Mouse (Mus musculus) liver, adult (tissue): ENCODE results near the gene Abcc12.

ENCODE experiments used
- GATA4 ChIP-seq: IDR thresholded peaks from 2 replicates; pipeline ENCODE4 v1.6.1; 2014; ENCODE audit warnings: mild to moderate bottlenecking, low read length; ENCODE audit not compliant: insufficient replicate concordance

The Abcc12 gene

DNA sequence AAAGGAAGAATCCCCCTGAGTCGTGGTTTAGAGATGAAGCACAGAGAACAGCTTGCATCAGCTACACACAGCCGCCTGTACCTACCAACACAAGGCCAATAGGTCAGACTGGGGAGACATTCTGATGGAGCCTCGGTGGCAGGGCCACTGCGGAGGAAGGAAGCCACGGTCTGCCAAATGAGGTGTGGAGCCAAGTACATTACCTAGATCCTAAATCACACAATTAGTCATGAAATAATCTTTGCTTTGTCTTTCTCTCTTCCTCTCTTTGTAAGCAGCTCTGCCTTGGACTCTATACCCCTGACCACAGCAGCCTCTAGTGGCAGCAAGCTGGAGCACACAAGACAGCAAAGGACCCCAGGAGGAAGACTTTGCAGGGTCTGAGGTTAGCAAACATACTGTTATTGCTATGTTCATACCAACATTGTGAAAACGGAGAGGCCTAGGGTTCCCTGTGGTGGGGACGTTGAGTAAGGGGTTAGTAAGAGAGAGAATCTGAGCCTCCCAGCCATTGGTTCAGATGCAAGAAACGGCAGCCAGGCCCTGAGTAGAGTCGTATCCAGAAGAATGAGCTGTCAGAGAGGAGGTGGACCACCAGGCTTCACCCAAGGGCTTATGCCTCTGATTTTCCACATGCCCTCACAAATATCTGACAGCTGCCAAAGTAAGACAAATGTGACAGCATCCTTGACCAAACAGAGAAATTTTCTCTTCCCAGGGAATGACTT is 104.6 kb downstream of the Abcc12 start:
- TF ChIP-seq GATA4: no peak

- TF ChIP-seq GATA4: no peak
Measured at GRCm38 (mm10) chr8:86474461-86474860, 106.0 kb downstream of the Abcc12 start.

GRCm38 (mm10) chr8:86473121-86473520 is 107.4 kb downstream of the Abcc12 start:
- no peak for TF ChIP-seq GATA4

DNA sequence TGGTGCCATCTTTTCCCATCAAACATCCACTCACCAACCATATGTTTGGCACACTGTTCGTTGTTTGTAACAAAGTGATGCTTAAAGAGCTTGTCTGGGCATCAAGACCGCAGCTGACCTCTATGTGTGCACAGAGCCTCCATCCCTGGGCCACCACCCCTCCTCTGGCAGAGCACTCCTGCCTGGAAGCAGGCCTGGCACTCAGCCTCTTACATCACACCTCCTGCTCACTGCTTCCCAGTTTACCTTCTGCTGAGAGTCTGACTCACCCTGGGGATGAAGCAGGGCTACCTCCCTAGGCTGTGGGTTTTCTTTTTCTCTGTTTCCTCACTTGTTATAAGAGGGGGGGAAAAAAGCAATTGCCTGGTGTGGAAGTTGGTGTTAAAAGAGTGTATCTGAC is 109.8 kb downstream of the Abcc12 start:
- TF ChIP-seq GATA4: no peak

DNA sequence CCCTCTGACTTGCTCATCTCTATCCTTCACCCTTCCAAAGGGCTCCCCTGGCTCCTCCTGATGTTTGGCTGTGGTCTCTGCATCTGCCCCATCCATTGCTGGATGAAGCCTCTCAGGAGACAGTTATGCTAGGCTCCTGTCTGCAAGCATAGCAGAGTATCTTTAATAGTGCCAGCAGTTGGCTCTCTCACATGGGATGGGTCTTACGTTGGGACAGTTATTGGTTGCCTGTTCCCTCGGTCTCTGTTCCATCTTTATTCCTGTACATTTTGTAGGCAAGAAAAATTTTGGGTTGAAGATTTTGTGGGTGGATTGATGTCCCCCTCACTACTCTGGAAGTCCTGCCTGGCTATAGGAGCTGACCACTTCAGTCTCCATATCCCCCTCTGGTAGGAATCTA is 117.3 kb downstream of the Abcc12 start:
- TF ChIP-seq GATA4: no peak

DNA sequence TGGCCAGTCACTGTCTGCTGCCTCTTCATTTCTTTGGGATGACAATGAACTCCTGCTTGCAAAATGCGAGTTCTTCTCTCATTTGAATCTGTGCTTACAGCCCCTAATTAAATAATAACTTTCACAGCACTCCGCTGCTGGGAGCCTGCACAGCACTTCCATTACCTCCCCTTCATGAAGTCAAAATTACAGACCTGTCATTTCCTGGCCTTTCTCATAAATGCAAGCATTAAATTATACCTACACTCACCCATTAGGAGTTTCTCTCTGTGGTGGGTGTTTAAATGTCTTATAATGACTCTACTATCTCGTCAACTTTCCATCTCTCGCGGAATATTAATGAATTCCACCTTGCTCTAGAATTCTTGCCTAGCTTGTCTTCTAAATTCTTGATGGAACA is 120.1 kb downstream of the Abcc12 start:
- TF ChIP-seq GATA4: no peak

DNA sequence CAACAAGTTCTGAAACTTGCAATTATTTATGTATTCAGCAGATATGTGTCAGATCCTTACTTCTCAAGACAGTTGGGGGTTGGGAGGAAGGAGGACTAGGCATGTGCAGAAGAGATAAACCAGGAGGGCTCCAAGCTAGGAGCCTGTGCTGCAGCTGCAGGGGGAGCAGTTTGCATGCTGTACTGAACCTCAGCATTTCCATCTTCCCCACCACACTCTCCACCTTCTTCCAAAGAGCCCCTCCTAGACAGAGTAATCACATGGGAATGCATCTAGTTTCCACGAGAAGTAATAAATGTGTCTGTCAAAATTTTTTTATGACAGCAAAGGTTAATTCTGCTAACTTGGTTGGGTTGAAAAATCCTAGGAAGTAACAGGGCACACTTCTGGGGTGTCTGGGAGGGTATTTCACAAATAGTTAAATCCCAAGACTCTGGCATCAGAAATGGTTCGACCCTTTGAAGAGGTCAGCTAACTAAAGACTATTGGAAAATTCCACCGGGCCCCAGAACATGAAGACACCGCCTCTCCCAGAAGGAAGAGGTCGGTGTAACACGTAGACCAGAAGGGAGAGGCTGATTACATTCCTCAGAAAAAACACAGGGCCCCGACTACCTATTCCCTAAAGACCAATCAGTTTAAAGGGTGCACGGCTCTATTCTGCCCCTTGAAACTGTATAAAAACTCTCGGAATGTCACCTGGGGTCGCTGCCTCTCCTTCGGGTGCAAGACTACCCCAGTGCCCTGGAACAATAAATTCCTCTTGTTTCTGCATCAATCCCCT is 126.6 kb downstream of the Abcc12 start:
- TF ChIP-seq GATA4: no peak

- no peak for TF ChIP-seq GATA4
Measured at GRCm38 (mm10) chr8:86449870-86450515, 130.5 kb downstream of the Abcc12 start.

DNA sequence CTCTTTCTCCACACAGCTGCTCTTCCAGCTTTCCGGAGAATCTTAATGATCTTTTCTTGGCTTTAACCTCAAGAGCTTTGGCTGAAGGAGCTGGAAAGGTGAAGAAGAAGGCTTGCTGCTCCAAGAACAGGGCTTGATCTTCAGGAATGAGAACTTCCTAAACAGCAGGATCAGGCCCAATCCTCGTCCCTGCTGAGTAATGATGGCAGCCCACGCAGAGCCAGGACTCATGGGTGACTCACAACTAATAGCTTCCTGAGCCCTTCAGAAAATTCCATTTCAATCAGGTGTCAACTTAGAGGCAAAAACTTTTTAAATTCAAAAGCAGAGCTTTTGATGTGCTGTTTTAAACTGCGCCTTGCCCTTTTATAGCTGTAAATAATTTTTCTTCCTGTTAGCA is 135.0 kb downstream of the Abcc12 start:
- no peak for TF ChIP-seq GATA4

GRCm38 (mm10) chr8:86443744-86444143 is 136.7 kb downstream of the Abcc12 start:
- TF ChIP-seq GATA4: no peak

DNA sequence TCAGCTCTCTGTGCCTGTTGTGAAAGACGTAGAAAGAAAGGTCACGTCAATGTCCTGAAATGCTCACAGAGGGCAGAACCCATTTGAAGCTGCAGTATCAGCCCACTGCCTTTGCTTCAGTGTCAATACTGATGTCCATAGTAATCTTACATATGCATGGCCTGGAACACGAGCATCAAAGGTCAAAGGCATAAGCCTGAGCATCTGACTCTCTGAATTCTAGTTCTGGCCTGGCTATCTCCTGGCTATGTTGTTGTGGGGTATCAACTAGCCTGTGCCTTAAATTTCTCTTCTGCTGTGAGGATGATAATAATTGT is 141.5 kb downstream of the Abcc12 start:
- no peak for TF ChIP-seq GATA4

- TF ChIP-seq GATA4: no peak
Measured at GRCm38 (mm10) chr8:86438133-86438982, 142.1 kb downstream of the Abcc12 start.

- no peak for TF ChIP-seq GATA4
Measured at GRCm38 (mm10) chr8:86437418-86437817, 143.1 kb downstream of the Abcc12 start.
